Mouse (Mus musculus) neural tube, embryonic 14.5 days (tissue): ENCODE measurements around the gene Mrps22. TPM values are rescaled to one million over a fixed set of nuclear protein-coding genes. Genes with fewer than 3 reads are reported as not detected.

Source experiments
- ATAC-seq: fragments of 200-750 bp; cut with Nextera tagmentation; 2 replicates; pipeline ENCODE4 v1.8.0; 2017; ENCODE audit warnings: low read depth, mild to moderate bottlenecking, moderate TSS enrichment, moderate library complexity
- H3K27ac ChIP-seq: fragments of 300-500 bp; sonication (generic); 2 replicates; pipeline ENCODE4 v1.5.1; 2014; ENCODE audit warnings: low read depth, mild to moderate bottlenecking, control low read depth, low read length, moderate library complexity, mixed read lengths
- H3K27me3 ChIP-seq: fragments of 300-500 bp; sonication (generic); 2 replicates; pipeline ENCODE4 v1.6.1; 2014; ENCODE audit warnings: low read length; ENCODE audit not compliant: control insufficient read depth, insufficient read depth
- H3K36me3 ChIP-seq: fragments of 300-500 bp; sonication (generic); 2 replicates; pipeline ENCODE4 v1.6.1; 2014; ENCODE audit warnings: low read length, mixed read lengths; ENCODE audit not compliant: control insufficient read depth, insufficient read depth
- H3K4me1 ChIP-seq: fragments of 300-500 bp; sonication (generic); 2 replicates; pipeline ENCODE4 v1.6.1; 2014; ENCODE audit warnings: low read length; ENCODE audit not compliant: control insufficient read depth, insufficient read depth
- H3K4me2 ChIP-seq: fragments of 300-500 bp; sonication (generic); 2 replicates; pipeline ENCODE4 v1.6.1; 2014; ENCODE audit warnings: mild to moderate bottlenecking, low read depth, low read length, control low read depth
- H3K4me3 ChIP-seq: fragments of 300-500 bp; sonication (generic); 2 replicates; pipeline ENCODE4 v1.5.1; 2014; ENCODE audit warnings: low read depth, low read length, control low read depth, mixed read lengths
- H3K9ac ChIP-seq: fragments of 300-500 bp; sonication (generic); replicated peaks from 2 replicates; pipeline ENCODE4 v1.6.1; 2014; ENCODE audit warnings: low read depth, mild to moderate bottlenecking, control low read depth, low read length, mixed read lengths
- H3K9me3 ChIP-seq: fragments of 300-500 bp; sonication (generic); 2 replicates; pipeline ENCODE4 v1.6.1; 2016; ENCODE audit warnings: low read length; ENCODE audit not compliant: control insufficient read depth
- WGBS: fragments of 180-500 bp; shearing (Covaris S2); extraction: QIAGEN DNeasy Blood & Tissue Kit; methylation state at CpG from one replicate; pipeline ENCODE4 v1.1.7; 2014; 5-methylcytosine and 5-hydroxymethylcytosine counted together
- polyA plus RNA-seq: library from polyadenylated mRNA; unstranded; fragments of >200 nt; fragmentation: Nextera tagmentation; extraction: Ambion mirVana; gene quantifications from 2 replicates; pipeline ENCODE4 v1.2.1, GENCODE M21; 2014

Mrps22 gene
- 50.4 and 54.8 TPM in 2 replicates for polyA plus RNA-seq

- peak within 1 kb of the TSS; percentile 83 for H3K4me2 ChIP-seq
- no peak within 1 kb of the TSS for H3K27ac ChIP-seq
- peaks cover 11% of the 10 kb centered on the region for H3K4me1 ChIP-seq
- 0 out of 2 replicates have a peak, but pooled peaks cover 7% of the 10 kb centered on the region for H3K36me3 ChIP-seq
- under 1% methylated on average over 44 of the region's 44 CpGs for WGBS
- peak; percentile 94 for ATAC-seq
- no peaks in the 10 kb centered on the region for H3K27me3 ChIP-seq
- H3K9me3 ChIP-seq: no peaks in the 10 kb centered on the region
- H3K9ac ChIP-seq: peak within 1 kb of the TSS; percentile 77
- peak within 1 kb of the TSS; percentile 96 for H3K4me3 ChIP-seq
Observed at GRCm38 (mm10) chr9:98601156-98601836, at the start of gene Mrps22. Gene Mrps22, minus strand, starts transcription at chr9:98601660.

- Histone ChIP-seq H3K27ac (no peak overlapping the region), H3K27me3 (no peaks in the 10 kb centered on the region), H3K4me2 (no peak overlapping the region), H3K36me3 (no peaks in the 10 kb centered on the region), H3K9me3 (no peaks in the 10 kb centered on the region), H3K4me3 (no peak overlapping the region), H3K9ac (no peak overlapping the region), H3K4me1 (no peaks in the 10 kb centered on the region)
- ATAC-seq: no peak
- WGBS: 71% methylated on average over 8 of the region's 8 CpGs
Observed at GRCm38 (mm10) chr9:98650547-98650946, 49.1 kb upstream of the Mrps22 start.

- Histone ChIP-seq H3K27ac (no peak overlapping the region), H3K27me3 (no peaks in the 10 kb centered on the region), H3K4me2 (no peak overlapping the region), H3K9ac (no peak overlapping the region), H3K9me3 (no peaks in the 10 kb centered on the region), H3K36me3 (no peaks in the 10 kb centered on the region), H3K4me3 (no peak overlapping the region), H3K4me1 (no peaks in the 10 kb centered on the region)
- ATAC-seq: no peak
- 39% methylated on average over 12 of the region's 12 CpGs for WGBS
Observed at GRCm38 (mm10) chr9:98647418-98647817, 46.0 kb upstream of the Mrps22 start.

- H3K36me3 ChIP-seq: no peaks in the 10 kb centered on the region
- 31% methylated on average over 4 of the region's 4 CpGs for WGBS
- H3K4me2 ChIP-seq: no peak overlapping the region
- no peak overlapping the region for H3K27ac ChIP-seq
- H3K4me3 ChIP-seq: no peak overlapping the region
- no peak overlapping the region for H3K9ac ChIP-seq
- H3K27me3 ChIP-seq: no peaks in the 10 kb centered on the region
- H3K4me1 ChIP-seq: no peaks in the 10 kb centered on the region
- no peaks in the 10 kb centered on the region for H3K9me3 ChIP-seq
- peak; percentile 85 for ATAC-seq
Observed at GRCm38 (mm10) chr9:98645750-98646149, 44.3 kb upstream of the Mrps22 start.

- Histone ChIP-seq H3K4me2 (no peak overlapping the region), H3K36me3 (no peaks in the 10 kb centered on the region), H3K27me3 (no peaks in the 10 kb centered on the region), H3K9ac (no peak overlapping the region), H3K9me3 (no peaks in the 10 kb centered on the region), H3K27ac (no peak overlapping the region), H3K4me1 (no peaks in the 10 kb centered on the region), H3K4me3 (no peak overlapping the region)
- no peak for ATAC-seq
- 81% methylated on average over 6 of the region's 6 CpGs for WGBS
Observed at GRCm38 (mm10) chr9:98642126-98642525, 40.7 kb upstream of the Mrps22 start.

GRCm38 (mm10) chr9:98633287-98634162 is 32.1 kb upstream of the Mrps22 start:
- Histone ChIP-seq H3K36me3 (no peaks in the 10 kb centered on the region), H3K4me3 (no peak overlapping the region), H3K9me3 (no peaks in the 10 kb centered on the region), H3K4me2 (no peak overlapping the region), H3K27me3 (no peaks in the 10 kb centered on the region), H3K9ac (no peak overlapping the region), H3K27ac (no peak overlapping the region), H3K4me1 (no peaks in the 10 kb centered on the region)
- WGBS: 74% methylated on average over 13 of the region's 13 CpGs
- ATAC-seq: no peak

GRCm38 (mm10) chr9:98628480-98628879 is 27.0 kb upstream of the Mrps22 start:
- WGBS: 44% methylated on average over 3 of the region's 3 CpGs

GRCm38 (mm10) chr9:98604896-98605295 is 3.4 kb upstream of the Mrps22 start:
- Histone ChIP-seq H3K4me3 (no peak overlapping the region), H3K36me3 (no peaks in the 10 kb centered on the region), H3K4me1 (peaks cover 10% of the 10 kb centered on the region), H3K9me3 (no peaks in the 10 kb centered on the region), H3K4me2 (no peak overlapping the region), H3K9ac (no peak overlapping the region), H3K27me3 (no peaks in the 10 kb centered on the region), H3K27ac (no peak overlapping the region)
- 71% methylated on average over 4 of the region's 4 CpGs for WGBS
- no peak for ATAC-seq

More at GRCm38 (mm10) chr9:98628480-98628879, 27.0 kb upstream of the Mrps22 start:
- H3K4me1 ChIP-seq: no peaks in the 10 kb centered on the region
- no peak overlapping the region for H3K9ac ChIP-seq
- no peak overlapping the region for H3K4me3 ChIP-seq
- H3K36me3 ChIP-seq: no peaks in the 10 kb centered on the region
- no peak overlapping the region for H3K4me2 ChIP-seq
- no peaks in the 10 kb centered on the region for H3K27me3 ChIP-seq
- no peak for ATAC-seq
- H3K9me3 ChIP-seq: no peaks in the 10 kb centered on the region
- H3K27ac ChIP-seq: no peak overlapping the region
